In genomic region chr16:8849929-8850328, GRCm38 (mm10) we compare ENCODE assay signal across 13 mouse cellular contexts. TPM values are rescaled to one million over a fixed set of nuclear protein-coding genes. Genes with fewer than 3 reads are reported as not detected.
DNase-seq lines count a peak whose midpoint lies in the region; ATAC-seq and TF ChIP-seq lines count a peak whose summit lies in the region.
"Had no signal": no experiment of that assay in that cellular context is flagged by ENCODE, and none has a peak within 500 bp of the region (broad histone marks: within the 10 kb centered on the region; RNA-seq: fewer than 3 reads in every experiment).

No protein-coding gene starts in this region.

- no peak for TF ChIP-seq POLR2A in lung, adult 2 months (IDR thresholded peaks at IDR 0.05; ENCODE audit: borderline replicate concordance, extremely low read depth, low read depth, low read length)

- no peak overlapping the region for H3K4me3 ChIP-seq in forebrain, embryonic 16.5 days (replicated peaks; ENCODE audit: low read length)
- H3K4me3 ChIP-seq in forebrain, embryonic 10.5 days, result no peak overlapping the region
- H3K4me3 ChIP-seq in lung, embryonic 14.5 days (ENCODE audit: low read depth, low read length), result no peak overlapping the region
- no peak overlapping the region for H3K4me3 ChIP-seq in lung, adult 2 months (replicated peaks; ENCODE audit: extremely low read depth, low read depth, low read length)
- H3K4me3 ChIP-seq: megakaryocyte, embryonic 14.5 days had no signal

- peaks cover 8% of the 10 kb centered on the region; the same call in 1 of the 2 replicates for H3K4me1 ChIP-seq in forebrain, embryonic 16.5 days (replicated peaks; ENCODE audit: control insufficient read depth, insufficient read depth, low read length)
- H3K4me1 ChIP-seq in forebrain, embryonic 10.5 days, result no peaks in the 10 kb centered on the region
- H3K4me1 ChIP-seq in lung, embryonic 14.5 days (ENCODE audit: insufficient read depth), result no peaks in the 10 kb centered on the region
- H3K4me1 ChIP-seq in lung, adult 2 months (ENCODE audit: control insufficient read depth, insufficient read depth, low read length), result peaks cover 29% of the 10 kb centered on the region

- no peak overlapping the region for H3K27ac ChIP-seq in forebrain, embryonic 16.5 days (ENCODE audit: low read length)
- H3K27ac ChIP-seq in forebrain, embryonic 10.5 days, result no peak overlapping the region
- H3K27ac ChIP-seq in lung, embryonic 14.5 days (ENCODE audit: low read depth), result no peak overlapping the region
- H3K27ac ChIP-seq: hindbrain, postnatal 0 days had no signal

- no peak for TF ChIP-seq CTCF in lung, embryonic 14.5 days (IDR thresholded peaks at IDR 0.05; ENCODE audit: low read depth)
- TF ChIP-seq CTCF in lung, adult 2 months (IDR thresholded peaks at IDR 0.05; ENCODE audit: insufficient read depth, low read length), result no peak

- H3K4me2 ChIP-seq in forebrain, embryonic 16.5 days (ENCODE audit: low read length), result no peak overlapping the region
- H3K4me2 ChIP-seq in lung, embryonic 14.5 days, result no peak overlapping the region

- H3K27me3 ChIP-seq in forebrain, embryonic 16.5 days (replicated peaks; ENCODE audit: control insufficient read depth, insufficient read depth, low read length), result no peaks in the 10 kb centered on the region
- H3K27me3 ChIP-seq in forebrain, embryonic 10.5 days (ENCODE audit: poor library complexity, severe bottlenecking), result no peaks in the 10 kb centered on the region
- no peaks in the 10 kb centered on the region for H3K27me3 ChIP-seq in lung, embryonic 14.5 days (ENCODE audit: insufficient read depth, low read length)
- H3K27me3 ChIP-seq: megakaryocyte, embryonic 14.5 days had no signal

- H3K9me3 ChIP-seq in forebrain, embryonic 16.5 days (ENCODE audit: control insufficient read depth, low read length), result no peaks in the 10 kb centered on the region
- no peaks in the 10 kb centered on the region for H3K9me3 ChIP-seq in forebrain, embryonic 10.5 days
- no peaks in the 10 kb centered on the region for H3K9me3 ChIP-seq in lung, embryonic 14.5 days (ENCODE audit: low read depth, low read length)
- H3K9me3 ChIP-seq: megakaryocyte, embryonic 14.5 days had no signal

- H3K36me3 ChIP-seq in forebrain, embryonic 16.5 days (ENCODE audit: control insufficient read depth, insufficient read depth), result 0 out of 2 replicates have a peak, but pooled peaks cover 2% of the 10 kb centered on the region
- H3K36me3 ChIP-seq in forebrain, embryonic 10.5 days (replicated peaks), result peaks cover 86% of the 10 kb centered on the region
- peaks cover 56% of the 10 kb centered on the region for H3K36me3 ChIP-seq in lung, embryonic 14.5 days (ENCODE audit: insufficient read depth)

- DNase-seq in forebrain, embryonic 10.5 days (ENCODE audit: extremely low spot score, low spot score), result no peak
- DNase-seq in lung, embryonic 14.5 days, result peak; percentile 63
- DNase-seq in lung, adult 2 months, result no peak
- no peak for DNase-seq in yolk sac, embryonic 10.5 days (ENCODE audit: low spot score)
- no peak for DNase-seq in ovary, postnatal 36 days (ENCODE audit: low spot score)
- DNase-seq: B cell, adult 2 months; cerebellum, adult 18-20 months had no signal

- 74% methylated on average over 1 of the region's 1 CpGs for WGBS in forebrain, embryonic 16.5 days
- WGBS in forebrain, embryonic 10.5 days, result 98% methylated on average over 1 of the region's 1 CpGs
- 75% methylated on average over 1 of the region's 1 CpGs for WGBS in lung, embryonic 14.5 days
- 18% methylated on average over 1 of the region's 1 CpGs for WGBS in lung, adult 2 months

- no peak overlapping the region for H3K9ac ChIP-seq in forebrain, embryonic 16.5 days (replicated peaks; ENCODE audit: low read depth, low read length)
- H3K9ac ChIP-seq in lung, embryonic 14.5 days, result no peak overlapping the region

- ATAC-seq in forebrain, embryonic 16.5 days, result peak; percentile 12; the same call in 1 of the 2 replicates
- ATAC-seq in lung, embryonic 14.5 days (ENCODE audit: insufficient read depth), result peak; percentile 78
- peak; percentile 22 for ATAC-seq in inflammation-experienced regulatory T-cells, adult 6 months
- no peak for ATAC-seq in erythroblast, adult 5-6 weeks (replicated peaks; ENCODE audit: low FRiP score, poor library complexity, severe bottlenecking)
- ATAC-seq: forebrain, embryonic 14.5 days; hindbrain, postnatal 0 days had no signal

RNA-seq across cellular contexts. Expression of gene 1810013L24Rik, which starts 20.0 kb away (rescaled TPM):
- 29.0 and 30.6 TPM in 2 replicates for polyA plus RNA-seq in forebrain, embryonic 16.5 days (2015; fragmentation: Nextera tagmentation; extraction: Ambion mirVana)
- 17.9 and 18.4 TPM in 2 replicates for polyA plus RNA-seq in forebrain, embryonic 10.5 days (2016; fragmentation: Nextera tagmentation; extraction: Ambion mirVana)
- polyA plus RNA-seq in lung, embryonic 14.5 days (2014; fragmentation: Nextera tagmentation; extraction: Ambion mirVana), result 15.1 and 15.3 TPM in 2 replicates
- polyA plus RNA-seq in lung, adult 2 months (2012; rRNA removed), result 23.2 and 28.6 TPM in 2 replicates
- 10 to 100 TPM; 17.9 to 21.0 (median 20.3) TPM for polyA plus RNA-seq in inflammation-experienced regulatory T-cells, adult 6 months (2017; shearing (Covaris generic))
- 90.3 and 115 TPM in 2 replicates for total RNA-seq in erythroblast, adult 5-6 weeks (2015; ENCODE audit: low replicate concordance)
- total RNA-seq in erythroblast, adult 5-6 weeks (2017; ENCODE audit: low replicate concordance), result 134 and 157 TPM in 2 replicates

RNA-seq across cellular contexts. Expression of gene Usp7, which starts 57.8 kb away (rescaled TPM):
- polyA plus RNA-seq in forebrain, embryonic 16.5 days (2015; fragmentation: Nextera tagmentation; extraction: Ambion mirVana), result 32.4 and 40.2 TPM in 2 replicates
- 32.7 and 33.4 TPM in 2 replicates for polyA plus RNA-seq in forebrain, embryonic 10.5 days (2016; fragmentation: Nextera tagmentation; extraction: Ambion mirVana)
- polyA plus RNA-seq in lung, embryonic 14.5 days (2014; fragmentation: Nextera tagmentation; extraction: Ambion mirVana), result 43.5 and 49.8 TPM in 2 replicates
- polyA plus RNA-seq in lung, adult 2 months (2012; rRNA removed), result 18.6 and 29.8 TPM in 2 replicates
- 10 to 100 TPM; 27.3 to 48.2 (median 47.7) TPM for polyA plus RNA-seq in inflammation-experienced regulatory T-cells, adult 6 months (2017; shearing (Covaris generic))
- total RNA-seq in erythroblast, adult 5-6 weeks (2015; ENCODE audit: low replicate concordance), result 545 and 592 TPM in 2 replicates
- 1,042 and 1,164 TPM in 2 replicates for total RNA-seq in erythroblast, adult 5-6 weeks (2017; ENCODE audit: low replicate concordance)
